Mouse (Mus musculus) embryonic facial prominence, embryonic 11.5 days (tissue): Measurements from ENCODE around the gene Cyp11a1. TPM values are rescaled to one million over a fixed set of nuclear protein-coding genes. Genes with fewer than 3 reads are reported as not detected.

Experiments used
- ATAC-seq: fragments of 200-750 bp; cut with Nextera tagmentation; replicated peaks from 2 replicates; pipeline ENCODE4 v1.8.0; 2017; ENCODE audit warnings: low read depth; ENCODE audit not compliant: insufficient number of reproducible peaks, low FRiP score, low TSS enrichment
- DNase-seq: peaks from one replicate; pipeline ENCODE4 v3.0.0-alpha.2; 2015; ENCODE audit warnings: low spot score
- H3K27ac ChIP-seq: fragments of 300-500 bp; sonication (generic); replicated peaks from 2 replicates; pipeline ENCODE4 v1.5.1; 2014; ENCODE audit warnings: mild to moderate bottlenecking, low read depth, low read length, control low read depth
- H3K27me3 ChIP-seq: fragments of 300-500 bp; sonication (generic); 2 replicates; pipeline ENCODE4 v1.6.1; 2014; ENCODE audit warnings: mild to moderate bottlenecking, low read length, moderate library complexity, mixed read lengths; ENCODE audit not compliant: control insufficient read depth, insufficient read depth
- H3K36me3 ChIP-seq: fragments of 300-500 bp; sonication (generic); replicated peaks from 2 replicates; pipeline ENCODE4 v1.6.1; 2014; ENCODE audit warnings: low read depth, mild to moderate bottlenecking, low read length, moderate library complexity, mixed read lengths; ENCODE audit not compliant: control insufficient read depth, insufficient read depth
- H3K4me1 ChIP-seq: fragments of 300-500 bp; sonication (generic); 2 replicates; pipeline ENCODE4 v1.6.1; 2014; ENCODE audit warnings: low read length, mixed read lengths; ENCODE audit not compliant: control insufficient read depth, insufficient read depth
- H3K4me2 ChIP-seq: fragments of 300-500 bp; sonication (generic); 2 replicates; pipeline ENCODE4 v1.6.1; 2014; ENCODE audit warnings: low read depth, mild to moderate bottlenecking, control low read depth, low read length, moderate library complexity
- H3K4me3 ChIP-seq: fragments of 300-500 bp; sonication (generic); 2 replicates; pipeline ENCODE4 v1.5.1; 2014; ENCODE audit warnings: low read depth, low read length, control low read depth
- H3K9ac ChIP-seq: fragments of 300-500 bp; sonication (generic); replicated peaks from 2 replicates; pipeline ENCODE4 v1.6.1; 2014; ENCODE audit warnings: mild to moderate bottlenecking, control low read depth, low read length
- H3K9me3 ChIP-seq: fragments of 300-500 bp; sonication (generic); replicated peaks from 2 replicates; pipeline ENCODE4 v1.6.1; 2016; ENCODE audit warnings: mild to moderate bottlenecking, low read length, inconsistent platforms, mixed read lengths; ENCODE audit not compliant: control insufficient read depth
- WGBS: fragments of 180-500 bp; shearing (Covaris S2); extraction: QIAGEN DNeasy Blood & Tissue Kit; methylation state at CpG from one replicate; pipeline ENCODE4 v1.1.7; 2014; 5-methylcytosine and 5-hydroxymethylcytosine counted together
- polyA plus RNA-seq: library from polyadenylated mRNA; unstranded; fragments of >200 nt; fragmentation: Nextera tagmentation; extraction: Ambion mirVana; gene quantifications from 2 replicates; pipeline ENCODE4 v1.2.1, GENCODE M21; 2014

Gene Cyp11a1
- polyA plus RNA-seq, 1 experiment from 2014 or later, result 0.18 TPM

GRCm38 (mm10) chr9:58045646-58046045 is 39.4 kb downstream of the Cyp11a1 start:
- peaks cover 14% of the 10 kb centered on the region for H3K4me1 ChIP-seq
- no peak for ATAC-seq
- H3K4me2 ChIP-seq, result no peak overlapping the region
- no peaks in the 10 kb centered on the region for H3K9me3 ChIP-seq
- H3K9ac ChIP-seq, result no peak overlapping the region
- no peaks in the 10 kb centered on the region for H3K27me3 ChIP-seq
- no peak overlapping the region for H3K4me3 ChIP-seq
- no peaks in the 10 kb centered on the region for H3K36me3 ChIP-seq
- WGBS, result 26% methylated on average over 4 of the region's 4 CpGs
- DNase-seq, result no peak
- H3K27ac ChIP-seq, result no peak overlapping the region

- Histone ChIP-seq H3K4me3 (no peak overlapping the region), H3K4me1 (peaks cover 8% of the 10 kb centered on the region), H3K27ac (no peak overlapping the region), H3K9me3 (no peaks in the 10 kb centered on the region), H3K27me3 (no peaks in the 10 kb centered on the region), H3K9ac (no peak overlapping the region), H3K4me2 (no peak overlapping the region), H3K36me3 (no peaks in the 10 kb centered on the region)
- 75% methylated on average over 10 of the region's 10 CpGs for WGBS
- ATAC-seq (no peak), DNase-seq (no peak)
These were observed 40.9 kb downstream of the Cyp11a1 start for GRCm38 (mm10) chr9:58047061-58047460.

DNA sequence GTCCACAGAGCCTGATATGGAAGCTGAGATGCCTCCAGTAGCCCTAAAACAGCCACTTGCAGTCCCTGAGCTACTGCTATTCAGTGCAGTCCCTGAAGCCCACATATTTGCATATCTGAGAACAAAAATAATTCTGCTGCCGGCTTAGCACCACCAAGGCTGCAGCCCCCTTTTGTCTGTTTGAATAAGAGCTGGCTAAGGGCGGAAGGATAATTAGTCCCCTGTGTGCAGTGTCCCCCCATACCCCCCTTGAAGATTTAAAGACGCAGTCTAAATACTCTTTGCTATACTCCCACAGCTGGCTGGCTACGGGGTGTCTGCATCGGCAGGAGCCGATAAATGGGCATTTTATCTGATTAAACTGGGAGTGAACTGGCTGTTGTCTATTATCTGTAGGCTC is 42.4 kb downstream of the Cyp11a1 start:
- H3K4me2 ChIP-seq, result no peak overlapping the region
- DNase-seq (peak; percentile 52), ATAC-seq (no peak)
- H3K27ac ChIP-seq, result no peak overlapping the region
- no peak overlapping the region for H3K4me3 ChIP-seq
- no peaks in the 10 kb centered on the region for H3K27me3 ChIP-seq
- H3K9me3 ChIP-seq, result no peaks in the 10 kb centered on the region
- WGBS, result 19% methylated on average over 6 of the region's 6 CpGs
- H3K4me1 ChIP-seq, result peaks cover 3% of the 10 kb centered on the region
- H3K36me3 ChIP-seq, result no peaks in the 10 kb centered on the region
- H3K9ac ChIP-seq, result no peak overlapping the region

- Histone ChIP-seq H3K9me3 (no peaks in the 10 kb centered on the region), H3K36me3 (no peaks in the 10 kb centered on the region), H3K4me3 (no peak overlapping the region), H3K27me3 (no peaks in the 10 kb centered on the region), H3K9ac (no peak overlapping the region), H3K4me2 (no peak overlapping the region), H3K27ac (no peak overlapping the region), H3K4me1 (peaks cover 3% of the 10 kb centered on the region; the same call in 1 of the 2 replicates)
- ATAC-seq (no peak), DNase-seq (no peak)
- WGBS, result 61% methylated on average over 6 of the region's 6 CpGs
These were observed 43.0 kb downstream of the Cyp11a1 start for GRCm38 (mm10) chr9:58049186-58049585.

DNA sequence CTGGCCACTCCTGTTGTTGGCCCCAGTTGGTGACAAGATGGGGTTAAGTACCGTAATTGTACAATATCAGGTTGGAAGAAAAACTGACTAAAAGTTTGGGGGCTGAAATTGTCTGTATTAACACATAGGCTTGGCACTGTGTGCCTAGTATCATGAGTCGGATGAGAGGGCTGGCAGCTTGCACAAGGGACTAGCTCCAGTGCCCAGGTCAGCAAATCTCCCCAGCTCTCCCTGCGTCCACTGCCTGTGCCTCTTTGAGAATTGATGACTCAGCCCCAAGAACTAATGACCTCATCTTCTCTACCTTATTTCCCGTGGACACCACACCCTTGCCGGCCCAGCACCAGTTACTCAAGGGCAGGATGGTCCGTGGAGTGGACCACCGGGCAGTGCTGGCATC is 43.6 kb downstream of the Cyp11a1 start:
- no peak for DNase-seq
- H3K9me3 ChIP-seq, result no peaks in the 10 kb centered on the region
- H3K4me3 ChIP-seq, result no peak overlapping the region
- no peaks in the 10 kb centered on the region for H3K36me3 ChIP-seq
- no peaks in the 10 kb centered on the region for H3K27me3 ChIP-seq
- H3K9ac ChIP-seq, result no peak overlapping the region
- peaks cover 3% of the 10 kb centered on the region; the same call in 1 of the 2 replicates for H3K4me1 ChIP-seq
- H3K4me2 ChIP-seq, result no peak overlapping the region
- WGBS, result 73% methylated on average over 7 of the region's 7 CpGs
- no peak for ATAC-seq
- no peak overlapping the region for H3K27ac ChIP-seq

DNA sequence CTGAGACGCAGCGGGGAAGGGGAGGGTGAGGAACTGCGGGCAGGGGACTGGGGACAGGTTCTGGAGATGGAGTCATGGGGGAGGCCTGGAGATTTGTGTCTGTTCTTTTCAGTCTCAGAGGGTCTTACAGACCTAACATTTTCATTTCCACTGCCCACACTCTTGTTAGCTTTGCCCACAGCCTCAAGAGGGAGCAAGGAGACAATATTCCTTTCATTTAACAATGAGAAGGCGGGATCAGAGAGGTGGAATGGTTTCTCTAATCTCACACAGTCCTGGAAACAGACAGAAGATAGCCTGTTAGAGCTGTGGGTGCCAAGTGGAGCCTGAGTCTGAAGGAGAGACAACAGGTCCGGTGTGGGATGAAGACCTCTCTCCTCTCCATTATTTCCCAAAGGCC is 45.7 kb downstream of the Cyp11a1 start:
- ATAC-seq, result no peak
- Histone ChIP-seq H3K9me3 (no peaks in the 10 kb centered on the region), H3K27me3 (no peaks in the 10 kb centered on the region), H3K9ac (no peak overlapping the region), H3K4me1 (no peaks in the 10 kb centered on the region; the same call in 1 of the 2 replicates), H3K36me3 (no peaks in the 10 kb centered on the region), H3K4me3 (no peak overlapping the region), H3K4me2 (no peak overlapping the region), H3K27ac (no peak overlapping the region)
- 24% methylated on average over 5 of the region's 5 CpGs for WGBS
- DNase-seq, result no peak

DNA sequence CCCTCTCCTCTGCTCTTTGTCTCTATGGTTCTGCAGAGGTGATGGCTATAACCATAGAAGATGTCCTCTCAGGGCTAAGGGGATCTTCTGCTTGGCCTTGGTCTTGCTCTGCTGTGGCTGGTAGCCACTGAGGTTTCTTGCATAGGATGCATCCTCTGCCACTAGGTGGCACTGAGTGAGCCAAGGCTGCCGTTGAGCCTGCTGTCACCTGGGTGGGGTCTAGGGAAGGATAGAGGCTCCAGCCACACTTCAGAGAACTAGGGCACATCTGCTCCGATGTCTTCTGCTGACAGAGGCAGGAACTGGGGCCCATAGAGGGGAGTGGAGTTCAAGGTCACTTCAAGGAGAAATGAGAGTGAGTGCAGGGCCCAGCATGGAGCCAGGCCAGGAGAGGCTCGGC is 46.9 kb downstream of the Cyp11a1 start:
- WGBS, result 10% methylated on average over 3 of the region's 3 CpGs
- H3K9me3 ChIP-seq, result no peaks in the 10 kb centered on the region
- H3K9ac ChIP-seq, result no peak overlapping the region
- no peak overlapping the region for H3K4me3 ChIP-seq
- DNase-seq, result peak; percentile 79
- ATAC-seq, result 0 out of 2 replicates have a peak, but pooled peaks have one; percentile 25
- H3K27me3 ChIP-seq, result no peaks in the 10 kb centered on the region
- H3K4me2 ChIP-seq, result no peak overlapping the region
- no peaks in the 10 kb centered on the region for H3K36me3 ChIP-seq
- no peaks in the 10 kb centered on the region; the same call in 1 of the 2 replicates for H3K4me1 ChIP-seq
- no peak overlapping the region for H3K27ac ChIP-seq

GRCm38 (mm10) chr9:58053544-58053943 is 47.3 kb downstream of the Cyp11a1 start:
- Histone ChIP-seq H3K9ac (no peak overlapping the region), H3K4me1 (no peaks in the 10 kb centered on the region), H3K27me3 (no peaks in the 10 kb centered on the region), H3K27ac (no peak overlapping the region), H3K9me3 (no peaks in the 10 kb centered on the region), H3K4me3 (no peak overlapping the region), H3K4me2 (no peak overlapping the region), H3K36me3 (no peaks in the 10 kb centered on the region)
- DNase-seq (no peak), ATAC-seq (no peak)
- WGBS, result 49% methylated on average over 3 of the region's 3 CpGs
